Mouse (Mus musculus) E14TG2a.4 (cell line): ENCODE data around the gene Ehhadh.

Experiments
- CTCF ChIP-seq: conservative IDR thresholded peaks from 2 replicates; pipeline ENCODE4 v1.5.1; 2014; ENCODE audit warnings: low read length
- NANOG ChIP-seq: IDR thresholded peaks from 2 replicates; pipeline ENCODE4 v1.6.1; 2014; ENCODE audit warnings: borderline replicate concordance, low read length, mixed read lengths
- POU5F1 ChIP-seq: IDR thresholded peaks from 2 replicates; pipeline ENCODE4 v1.6.1; 2014; ENCODE audit warnings: low read length, borderline replicate concordance

- TF ChIP-seq CTCF (no peak), NANOG (no peak), POU5F1 (no peak)
Observed at GRCm38 (mm10) chr16:21836311-21837072, 48.9 kb upstream of the Ehhadh start.
